ENCODE assay signal across 27 mouse cellular contexts in the genomic region with DNA sequence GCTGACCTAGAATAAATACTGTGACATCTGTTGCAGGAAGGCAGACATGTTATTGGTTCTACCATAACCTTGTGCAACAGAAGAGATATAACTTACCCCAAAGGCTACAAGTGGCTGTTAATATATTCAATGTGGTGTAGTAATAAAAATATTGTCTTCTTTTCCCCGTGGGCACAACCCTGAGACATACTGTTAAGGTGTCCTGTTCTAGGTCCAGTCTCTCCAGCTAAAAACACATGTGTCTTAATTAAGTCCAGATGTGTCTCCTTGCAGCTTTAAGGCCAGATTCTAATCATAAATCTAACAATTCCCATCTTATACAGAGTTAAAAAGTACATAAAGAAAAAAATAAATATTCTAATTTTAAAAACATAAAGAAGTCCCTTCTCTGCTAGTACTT.
DNase-seq lines count a peak whose midpoint lies in the region; ATAC-seq lines count a peak whose summit lies in the region.
"Had no signal": no experiment of that assay in that cellular context is flagged by ENCODE, and none has a peak within 500 bp of the region (broad histone marks: within the 10 kb centered on the region; RNA-seq: fewer than 3 reads in every experiment).

No protein-coding gene starts in this region.

- no peak for ATAC-seq in embryonic facial prominence, embryonic 11.5 days (replicated peaks; ENCODE audit: insufficient number of reproducible peaks, low FRiP score, low TSS enrichment, low read depth)
- ATAC-seq in limb, embryonic 12.5 days (ENCODE audit: insufficient number of reproducible peaks, insufficient read depth, low FRiP score, low TSS enrichment, low read depth), result peak; percentile 52; the same call in 1 of the 2 replicates
- ATAC-seq: forebrain, embryonic 14.5 days; forebrain, postnatal 0 days; intestine, embryonic 15.5 days; Patski had no signal

- H3K36me3 ChIP-seq in embryonic facial prominence, embryonic 11.5 days (replicated peaks; ENCODE audit: control insufficient read depth, insufficient read depth, low read depth, low read length), result no peaks in the 10 kb centered on the region
- no peaks in the 10 kb centered on the region for H3K36me3 ChIP-seq in embryonic facial prominence, embryonic 10.5 days (replicated peaks)
- no peaks in the 10 kb centered on the region for H3K36me3 ChIP-seq in limb, embryonic 12.5 days
- H3K36me3 ChIP-seq: G1E; heart, embryonic 12.5 days; heart, embryonic 15.5 days; hindbrain, embryonic 12.5 days; hindbrain, embryonic 15.5 days; intestine, embryonic 15.5 days had no signal

- WGBS in embryonic facial prominence, embryonic 11.5 days, result 37% methylated on average over 1 of the region's 1 CpGs
- 59% methylated on average over 1 of the region's 1 CpGs for WGBS in embryonic facial prominence, embryonic 10.5 days
- 17% methylated on average over 1 of the region's 1 CpGs for WGBS in limb, embryonic 12.5 days

- H3K9me3 ChIP-seq in embryonic facial prominence, embryonic 11.5 days (replicated peaks; ENCODE audit: control insufficient read depth, low read length), result no peaks in the 10 kb centered on the region
- H3K9me3 ChIP-seq in embryonic facial prominence, embryonic 10.5 days, result no peaks in the 10 kb centered on the region
- no peaks in the 10 kb centered on the region for H3K9me3 ChIP-seq in limb, embryonic 12.5 days
- H3K9me3 ChIP-seq: G1E; heart, embryonic 12.5 days; heart, embryonic 15.5 days; hindbrain, embryonic 12.5 days; hindbrain, embryonic 15.5 days; intestine, embryonic 15.5 days had no signal

- H3K27ac ChIP-seq in embryonic facial prominence, embryonic 11.5 days (replicated peaks; ENCODE audit: low read depth, low read length), result no peak overlapping the region
- no peak overlapping the region for H3K27ac ChIP-seq in embryonic facial prominence, embryonic 10.5 days (replicated peaks)
- no peak overlapping the region for H3K27ac ChIP-seq in limb, embryonic 12.5 days
- H3K27ac ChIP-seq: heart, embryonic 15.5 days; hindbrain, embryonic 12.5 days; hindbrain, embryonic 15.5 days; intestine, embryonic 15.5 days had no signal

- H3K4me2 ChIP-seq in embryonic facial prominence, embryonic 11.5 days (ENCODE audit: low read depth, low read length), result no peak overlapping the region
- no peak overlapping the region for H3K4me2 ChIP-seq in limb, embryonic 12.5 days
- H3K4me2 ChIP-seq: heart, embryonic 12.5 days; heart, embryonic 15.5 days; hindbrain, embryonic 12.5 days; hindbrain, embryonic 15.5 days; intestine, embryonic 15.5 days had no signal

- no peak overlapping the region for H3K9ac ChIP-seq in embryonic facial prominence, embryonic 11.5 days (replicated peaks; ENCODE audit: low read length)
- H3K9ac ChIP-seq in limb, embryonic 12.5 days (replicated peaks), result no peak overlapping the region
- H3K9ac ChIP-seq: forebrain, postnatal 0 days; heart, embryonic 12.5 days; heart, embryonic 15.5 days; hindbrain, embryonic 12.5 days; hindbrain, embryonic 15.5 days; intestine, embryonic 15.5 days had no signal

- H3K4me3 ChIP-seq in embryonic facial prominence, embryonic 11.5 days (ENCODE audit: low read depth, low read length), result no peak overlapping the region
- H3K4me3 ChIP-seq in embryonic facial prominence, embryonic 10.5 days, result no peak overlapping the region
- no peak overlapping the region for H3K4me3 ChIP-seq in limb, embryonic 12.5 days (replicated peaks)
- H3K4me3 ChIP-seq: heart, embryonic 12.5 days; heart, embryonic 15.5 days; hindbrain, embryonic 12.5 days; hindbrain, embryonic 15.5 days; intestine, embryonic 15.5 days had no signal

- H3K27me3 ChIP-seq in embryonic facial prominence, embryonic 11.5 days (ENCODE audit: control insufficient read depth, insufficient read depth, low read length), result no peaks in the 10 kb centered on the region
- H3K27me3 ChIP-seq in embryonic facial prominence, embryonic 10.5 days (replicated peaks; ENCODE audit: low read depth, poor library complexity, severe bottlenecking), result no peaks in the 10 kb centered on the region
- H3K27me3 ChIP-seq in limb, embryonic 12.5 days, result no peaks in the 10 kb centered on the region
- H3K27me3 ChIP-seq: CH12.LX; heart, embryonic 12.5 days; heart, embryonic 15.5 days; hindbrain, embryonic 12.5 days; hindbrain, embryonic 15.5 days; intestine, embryonic 15.5 days had no signal

- peak; percentile 42 for DNase-seq in embryonic facial prominence, embryonic 11.5 days (ENCODE audit: low spot score)
- no peak for DNase-seq in embryonic facial prominence, embryonic 10.5 days (ENCODE audit: low spot score)
- DNase-seq in embryo, embryonic 11 days, result peak; percentile 14
- DNase-seq in mesoderm, embryonic 11.5 days (ENCODE audit: low read depth, low spot score), result peak; percentile 30
- no peak for DNase-seq in heart, postnatal 10 days
- no peak for DNase-seq in thymus, postnatal 4 days
- DNase-seq: adrenal gland, postnatal 10 days; adrenal gland, postnatal 36 days; B cell, adult 2 months; cerebellum, adult 18-20 months; cerebellum, adult 9-10 months; cerebellum, postnatal 14 days; forebrain, postnatal 0 days; gastrocnemius, postnatal 25 days; heart, adult 18-20 months; heart, postnatal 14 days; heart, postnatal 4 days had no signal

- intact Hi-C loops in heart, postnatal 10 days (cut with DNase I), result no loop called here

- H3K4me1 ChIP-seq in embryonic facial prominence, embryonic 11.5 days (ENCODE audit: control insufficient read depth, insufficient read depth, low read length), result no peaks in the 10 kb centered on the region
- H3K4me1 ChIP-seq in embryonic facial prominence, embryonic 10.5 days, result no peaks in the 10 kb centered on the region
- H3K4me1 ChIP-seq in limb, embryonic 12.5 days (replicated peaks), result no peaks in the 10 kb centered on the region
- H3K4me1 ChIP-seq: heart, embryonic 12.5 days; heart, embryonic 15.5 days; hindbrain, embryonic 12.5 days; hindbrain, embryonic 15.5 days; intestine, embryonic 15.5 days had no signal

Comparison
In these comparisons a context has a peak if more than half of its experiments do, and no peak if none do; other contexts are left out.
1. DNase-seq: peak in embryonic facial prominence, embryonic 11.5 days (single experiment), embryo, embryonic 11 days (single experiment) and mesoderm, embryonic 11.5 days (single experiment); none in embryonic facial prominence, embryonic 10.5 days (single experiment), heart, postnatal 10 days (0 of 2) and thymus, postnatal 4 days (single experiment).